Mouse (Mus musculus) forelimb bud, embryonic 11.5 days (tissue): ENCODE measurements at regions not wholly inside any gene's neighbourhood (a gene's known extent, or its start where the extent isn't known, plus 50 kb on each side); places are given as distances from the start of the nearest gene placed in this dataset.
"Not testable (repeated sequence)": the region's sequence is repeated elsewhere in the genome, so short reads cannot be mapped to it uniquely, and the experiment has no call there.

Source experiments
- DNase-seq: peaks from one replicate; pipeline ENCODE4 v3.0.0-alpha.2; 2012; ENCODE audit warnings: low read depth, low spot score

DNA sequence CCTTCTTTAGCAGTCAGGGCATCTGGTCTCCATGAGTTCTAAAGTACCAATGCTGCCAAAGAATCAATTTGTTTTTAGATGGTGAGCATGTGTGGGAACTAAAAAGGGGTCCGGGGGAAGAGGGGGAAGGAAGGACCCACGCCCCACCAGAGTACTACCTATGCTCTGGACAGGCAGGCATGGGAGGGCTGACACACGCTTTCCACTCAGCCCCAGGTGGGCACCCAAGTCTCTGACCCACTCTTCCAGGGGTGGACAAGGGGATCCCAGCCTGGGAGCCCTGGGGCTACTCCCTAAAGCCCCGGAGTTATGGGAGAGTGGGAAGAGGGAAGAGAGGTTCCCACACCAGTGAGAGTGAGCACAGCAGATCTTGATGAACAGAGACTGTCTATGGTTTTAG is 1446.9 kb downstream of the Zfp704 start:
- no peak for DNase-seq

DNA sequence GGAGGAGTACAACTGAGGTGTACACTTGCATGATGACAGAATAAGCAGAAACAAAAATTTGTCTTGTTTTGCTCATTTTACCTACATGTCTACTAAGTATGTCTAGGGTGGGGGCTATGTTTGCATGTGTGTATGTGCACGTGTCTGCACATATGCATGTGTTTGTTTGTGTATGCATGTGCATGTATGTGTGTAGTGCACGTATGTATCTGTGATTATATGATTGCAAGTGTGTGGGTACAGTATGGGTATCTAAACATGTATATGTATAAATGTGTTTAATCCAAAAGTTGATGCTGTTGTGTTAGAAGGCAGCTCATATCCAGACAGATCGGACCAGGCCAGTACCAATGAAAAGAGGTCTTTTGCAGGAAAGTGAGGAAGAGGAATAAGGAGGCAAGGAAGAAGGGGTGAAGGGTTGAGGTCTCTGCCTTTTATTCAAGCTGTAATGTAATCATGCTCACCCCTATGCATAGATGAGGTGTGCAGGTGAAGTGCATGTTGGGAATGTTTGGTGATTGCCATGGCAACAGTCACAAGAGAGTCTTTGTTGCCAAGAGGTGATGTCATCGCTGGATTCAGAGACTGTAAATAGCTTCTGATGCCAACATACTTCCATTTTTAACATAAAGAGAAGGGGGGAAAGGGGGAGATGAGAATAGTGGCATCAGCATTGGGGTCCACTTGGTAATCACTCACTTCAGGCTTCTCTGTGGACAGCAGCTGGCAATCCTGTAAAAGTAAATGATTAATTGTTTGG is 1447.7 kb downstream of the Zfp704 start:
- peak; percentile 23 for DNase-seq

DNA sequence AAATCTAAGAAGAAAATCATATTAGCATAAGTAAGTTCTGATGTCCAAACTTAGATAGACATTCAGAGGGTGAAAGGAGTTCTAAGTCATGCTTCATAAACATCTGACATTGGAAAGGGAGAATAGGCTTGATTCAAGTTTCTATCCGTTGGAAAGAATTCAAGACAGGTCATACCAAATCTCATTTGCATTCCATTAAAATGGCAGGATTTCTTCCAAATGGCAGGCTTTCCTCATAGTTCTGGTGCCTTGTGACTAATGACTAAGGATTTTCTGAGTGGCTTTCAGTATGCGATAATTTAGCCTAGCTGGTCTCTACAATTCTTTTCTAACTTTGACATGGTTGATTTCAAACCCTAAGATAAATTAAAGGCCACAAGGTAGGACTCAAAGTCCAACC is 1466.9 kb downstream of the Zfp704 start:
- DNase-seq = no peak

DNA sequence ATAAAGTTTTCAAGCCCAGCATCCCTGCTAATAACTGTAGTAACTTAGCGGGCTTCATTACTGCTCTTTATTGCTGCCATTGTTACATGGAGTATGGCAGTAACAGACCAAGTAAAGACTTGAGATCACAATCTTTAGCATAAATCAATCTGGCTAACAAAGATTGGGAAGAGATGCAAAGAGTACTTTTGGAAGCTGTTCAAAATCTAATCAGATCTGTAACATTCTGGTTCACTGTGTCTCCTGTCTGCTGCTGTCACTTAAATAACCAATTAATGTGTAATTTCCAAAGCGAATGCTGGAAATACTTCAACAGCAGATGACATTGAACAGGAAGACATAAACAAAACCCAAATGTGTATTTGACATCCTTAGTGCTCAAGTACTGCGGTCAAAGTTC is 1467.7 kb downstream of the Zfp704 start:
- no peak for DNase-seq

DNA sequence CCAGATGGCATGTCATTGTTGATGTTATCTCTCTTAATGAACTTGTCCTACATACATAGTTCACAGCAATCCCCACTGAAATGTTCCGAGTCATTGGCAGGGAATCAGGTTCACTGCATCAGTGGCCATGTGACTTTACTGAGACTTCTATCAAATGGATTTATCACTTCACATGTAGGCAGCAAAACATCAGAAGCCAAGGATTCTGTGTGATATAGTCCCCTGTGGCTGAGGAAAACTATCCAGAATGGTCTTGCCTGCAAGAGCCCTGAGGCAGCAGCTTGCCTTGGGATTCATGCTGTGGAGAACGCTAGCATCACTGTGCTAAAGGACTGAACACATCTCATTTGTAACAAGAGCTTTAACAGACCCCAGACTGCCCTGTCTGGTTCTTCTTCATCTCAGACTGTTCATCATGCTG is 1468.2 kb downstream of the Zfp704 start:
- no peak for DNase-seq

DNA sequence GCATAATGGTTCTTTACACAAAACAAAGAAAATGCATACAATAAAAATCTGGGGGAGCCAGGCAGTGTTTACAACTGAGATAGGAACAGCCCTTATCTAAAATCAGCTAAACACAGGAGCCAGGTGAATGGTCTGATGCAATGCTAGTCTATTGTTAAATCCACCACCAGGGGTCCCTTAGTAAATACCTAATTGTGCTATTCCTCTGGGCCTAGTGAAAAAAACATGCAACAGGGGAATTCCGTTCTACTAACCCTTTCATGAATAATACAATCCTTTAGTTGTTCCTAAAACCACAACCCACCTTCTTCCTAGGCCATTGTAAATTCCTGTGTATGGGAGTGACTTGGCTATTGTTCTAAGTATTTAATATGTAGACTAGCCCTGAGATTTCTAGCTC is 1486.2 kb downstream of the Zfp704 start:
- DNase-seq = not testable (repeated sequence)

DNA sequence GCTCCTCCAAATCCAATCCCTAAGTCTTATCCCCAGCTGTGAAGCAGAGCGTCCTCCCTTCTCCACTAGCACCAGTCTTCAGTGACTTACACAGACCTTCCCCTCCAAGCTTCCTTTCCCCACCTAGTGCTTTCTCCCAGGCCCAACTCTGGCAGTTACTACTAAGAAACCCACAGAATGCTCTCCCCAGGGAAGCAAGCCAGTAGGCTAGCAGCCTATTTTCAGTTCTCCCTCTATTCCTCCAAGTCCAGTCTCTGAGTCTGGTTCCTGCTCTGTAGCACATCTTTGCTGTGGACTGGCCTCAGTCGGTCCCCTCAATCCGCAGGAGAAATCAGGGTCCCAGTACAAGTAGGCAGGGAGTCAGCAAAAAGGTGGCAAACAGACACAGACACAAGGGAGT is 1486.7 kb downstream of the Zfp704 start:
- DNase-seq = no peak

DNA sequence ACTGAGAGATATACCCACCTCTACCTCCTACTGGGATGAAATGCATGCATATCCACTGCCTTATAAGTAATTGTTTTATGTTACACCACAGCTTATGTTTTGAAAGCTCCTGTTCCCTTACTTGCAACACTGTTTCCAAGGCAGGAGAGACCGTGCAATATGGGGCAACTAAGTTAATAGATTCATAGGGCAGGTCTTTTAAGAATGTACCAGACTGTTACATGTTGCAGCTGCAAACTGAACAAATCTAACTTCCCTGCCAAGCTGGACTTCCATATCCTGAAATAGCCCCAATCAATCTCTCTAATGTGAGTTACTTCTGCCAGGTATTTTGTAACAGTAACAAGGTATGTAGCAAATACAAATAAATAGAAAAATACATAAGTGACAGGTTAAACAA is 1478.0 kb upstream of the 1700008P02Rik start:
- no peak for DNase-seq

DNA sequence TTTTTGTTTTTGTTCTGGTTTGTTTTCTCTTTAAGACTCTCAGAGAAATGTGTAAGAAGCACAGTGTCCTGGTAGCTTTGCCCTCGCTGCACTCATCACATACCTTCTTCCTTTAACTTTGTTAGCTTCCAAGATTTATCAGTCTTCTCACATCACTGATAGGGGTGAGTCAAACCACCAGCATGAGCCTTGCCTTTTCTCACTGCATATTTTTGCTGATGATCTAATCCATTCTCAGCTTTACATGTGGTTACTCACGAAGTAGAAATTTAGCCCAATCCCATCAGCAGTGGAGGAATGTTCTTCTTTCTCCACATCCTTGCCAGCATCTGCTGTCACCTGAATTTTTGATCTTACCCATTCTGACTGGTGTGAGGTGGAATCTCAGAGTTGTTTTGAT is 1464.5 kb upstream of the 1700008P02Rik start:
- DNase-seq = no peak

DNA sequence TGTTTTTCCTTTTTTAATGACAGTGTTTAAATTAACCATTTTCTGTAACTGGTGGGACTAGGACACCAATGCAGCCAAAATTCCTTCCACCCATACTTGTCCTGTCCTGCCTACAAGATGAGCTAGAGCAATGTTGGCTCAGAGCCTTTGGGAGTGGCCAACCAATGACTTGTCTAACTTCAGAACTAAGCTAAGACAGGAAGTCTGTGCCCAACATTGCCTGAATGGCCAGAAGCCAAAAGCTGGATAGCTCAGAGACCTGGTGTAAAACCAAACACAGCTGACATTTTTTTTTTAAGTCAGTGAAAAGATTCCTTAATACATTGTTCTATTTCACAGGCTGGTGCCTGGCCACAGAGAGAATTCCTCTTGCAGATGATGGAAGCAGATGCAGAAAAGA is 1433.5 kb upstream of the 1700008P02Rik start:
- no peak for DNase-seq

DNA sequence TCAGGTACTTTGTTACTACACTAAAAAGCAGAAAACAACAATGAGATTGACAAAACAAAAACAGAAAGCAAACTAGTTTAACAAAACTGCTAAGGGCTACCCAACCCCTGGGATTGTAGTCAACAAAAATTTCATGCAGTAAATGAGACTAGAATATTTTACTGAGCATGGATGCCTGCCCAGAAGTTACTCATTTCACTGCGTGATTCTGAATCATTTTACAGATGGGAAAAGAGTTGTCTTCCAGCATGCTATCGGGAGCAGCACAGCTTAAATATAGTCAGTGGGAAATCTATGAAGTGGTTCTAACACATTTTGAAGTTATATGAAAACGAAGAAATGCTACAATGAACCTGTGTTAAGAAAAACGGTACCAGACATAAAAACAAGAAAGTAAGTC is 1430.9 kb upstream of the 1700008P02Rik start:
- DNase-seq = no peak

DNA sequence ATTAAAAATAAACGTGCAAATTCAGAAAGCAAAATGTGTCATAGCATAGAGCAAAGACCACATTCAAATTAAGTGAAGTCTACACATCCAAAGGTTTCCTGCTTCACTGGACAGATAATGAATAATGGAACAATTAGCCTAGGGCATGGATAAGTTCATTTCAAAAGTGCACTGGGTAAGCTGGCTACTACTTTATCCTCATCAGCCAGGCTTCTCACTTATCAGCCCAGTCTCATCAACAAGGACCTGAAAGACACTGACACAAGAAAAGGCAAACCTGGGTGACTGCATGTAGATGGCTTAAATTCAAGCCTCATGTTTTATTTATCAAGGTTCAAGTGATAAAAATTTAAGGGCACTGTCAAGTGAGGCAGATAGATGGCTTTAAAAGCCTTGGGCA is 1429.5 kb upstream of the 1700008P02Rik start:
- DNase-seq = no peak

DNA sequence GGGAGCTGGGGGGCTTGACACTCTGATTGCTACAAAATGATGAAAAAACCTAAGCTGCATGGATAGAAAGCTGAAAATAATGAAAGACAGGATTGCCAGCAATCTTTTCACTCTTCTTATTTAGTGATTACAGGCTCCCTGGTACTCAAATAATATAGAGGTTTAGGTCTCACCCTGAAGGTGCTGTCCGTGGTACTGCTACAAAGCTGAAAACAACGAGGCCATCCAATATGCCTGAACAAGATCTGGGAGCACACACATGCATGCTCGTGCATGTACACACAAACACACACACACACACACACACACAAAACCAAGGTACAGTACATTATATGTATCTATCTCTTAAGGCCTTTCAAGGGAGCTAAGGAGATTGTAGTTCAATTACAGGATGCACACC is 1426.1 kb upstream of the 1700008P02Rik start:
- DNase-seq = peak; percentile 42

DNA sequence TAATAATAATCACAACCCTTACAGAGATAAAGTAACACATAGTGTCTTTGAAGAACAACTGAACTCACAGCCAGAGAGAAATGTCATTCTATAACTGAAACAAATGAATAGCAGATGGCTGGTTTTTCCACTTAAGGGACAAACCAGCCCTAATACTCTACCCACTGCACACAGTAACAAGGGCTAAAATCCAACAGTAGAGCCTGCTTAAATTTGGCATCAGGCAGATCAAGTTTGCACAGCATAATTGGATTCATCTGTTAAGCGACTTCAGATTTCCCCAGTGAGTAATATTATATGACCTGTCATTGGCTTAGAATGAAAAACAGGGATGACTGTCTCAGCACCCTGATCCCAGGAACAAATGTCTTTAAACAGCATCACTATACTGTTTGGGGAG is 1416.5 kb upstream of the 1700008P02Rik start:
- DNase-seq = peak; percentile 49

DNA sequence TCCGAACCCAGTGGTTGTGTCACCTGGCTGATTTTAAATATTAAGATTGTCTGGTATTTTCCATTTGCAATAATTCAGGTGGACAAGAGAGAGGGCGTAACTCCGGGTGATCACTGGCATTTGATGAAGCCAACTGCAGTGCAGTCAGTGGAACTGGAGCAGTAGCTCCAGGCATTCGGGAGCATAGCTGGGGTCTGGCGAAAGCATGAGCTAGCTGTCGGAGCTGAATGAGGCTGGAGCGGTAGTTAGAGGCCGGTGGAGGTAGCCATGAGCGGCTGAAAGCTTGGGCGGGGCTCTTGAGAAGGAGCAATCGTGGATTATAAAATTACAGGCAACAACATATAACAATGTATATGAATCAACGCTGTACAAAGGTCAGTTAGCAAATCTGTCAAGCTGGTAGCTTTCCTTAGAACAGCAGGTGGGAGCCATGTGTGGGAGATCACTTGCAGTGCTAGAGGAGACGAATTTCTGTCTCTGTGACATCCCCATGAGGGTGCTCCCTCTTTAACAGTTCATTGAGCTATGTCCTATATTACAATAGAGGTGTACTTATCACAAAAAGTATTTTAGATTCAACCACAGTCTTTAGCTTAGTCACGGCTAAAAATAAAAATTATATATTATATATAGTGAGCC is 1415.0 kb upstream of the 1700008P02Rik start:
- no peak for DNase-seq

DNA sequence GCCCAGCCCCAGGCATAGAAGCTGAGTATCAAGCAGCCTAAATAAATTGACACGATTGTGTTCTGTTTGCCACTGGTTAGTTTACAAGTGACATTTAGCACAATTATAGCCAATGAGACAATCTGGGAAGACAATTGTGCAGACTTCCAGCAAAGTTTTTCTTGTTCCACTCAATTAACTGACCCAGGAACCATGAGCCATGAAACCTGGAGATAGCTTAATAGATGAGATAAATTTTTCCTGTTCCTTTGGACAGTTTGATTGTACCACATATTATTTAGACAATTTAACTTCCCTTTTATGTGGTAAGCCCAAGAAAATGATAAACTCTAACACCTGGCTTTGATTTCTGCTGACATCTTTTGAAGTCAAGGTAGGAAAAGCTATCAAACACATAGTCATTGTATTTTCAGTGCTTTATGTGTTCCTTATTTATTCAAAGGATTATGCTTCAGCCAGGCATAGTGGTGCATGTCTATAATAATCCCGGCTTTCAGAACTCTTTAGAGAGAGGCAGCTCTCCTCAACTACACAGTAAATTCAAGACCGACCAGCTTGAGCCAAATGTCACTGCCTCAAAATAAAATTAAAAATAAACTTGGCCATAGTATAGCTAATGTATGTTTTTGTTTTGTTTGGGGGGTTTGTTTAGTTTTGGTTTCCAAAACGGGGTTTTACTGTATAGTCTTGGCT is 1406.2 kb upstream of the 1700008P02Rik start:
- no peak for DNase-seq

DNA sequence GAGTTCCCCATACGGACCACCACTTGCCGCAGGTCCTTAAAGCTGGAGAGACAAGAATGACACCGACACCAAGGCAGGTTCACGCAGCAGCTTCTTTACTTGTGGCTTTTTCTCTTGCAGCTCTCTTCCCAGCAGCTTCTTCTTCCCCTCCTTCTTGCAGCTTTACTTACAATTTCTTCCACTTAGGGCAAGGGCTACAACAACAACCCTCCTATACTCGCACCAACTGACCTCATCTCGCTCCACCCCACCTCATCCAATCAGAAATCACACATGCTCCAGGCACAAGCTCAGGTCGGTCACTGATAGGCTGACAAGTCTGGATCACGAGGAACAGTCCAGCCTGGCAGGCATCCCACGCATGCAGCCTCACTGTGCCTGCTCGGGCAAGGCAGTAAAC is 1402.4 kb upstream of the 1700008P02Rik start:
- no peak for DNase-seq

DNA sequence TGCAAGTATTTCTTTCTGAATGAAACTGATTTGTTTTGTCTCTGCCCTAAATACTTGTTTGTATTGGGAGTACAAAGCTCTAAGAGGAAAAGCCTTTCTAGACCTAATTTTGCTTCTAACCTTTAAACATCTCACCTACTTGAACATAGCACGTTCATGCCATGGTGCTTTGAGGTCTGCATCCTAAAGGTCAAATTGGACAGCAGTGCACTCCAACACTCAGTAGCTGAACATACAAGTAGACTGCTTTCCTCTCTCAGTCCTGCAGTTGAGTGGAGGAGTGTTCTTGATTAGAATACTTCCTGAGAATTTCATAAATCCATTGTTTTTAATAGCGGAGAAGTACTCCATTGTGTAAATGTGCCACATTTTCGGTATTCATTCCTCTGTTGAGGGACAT is 1397.2 kb upstream of the 1700008P02Rik start:
- DNase-seq = no peak

DNA sequence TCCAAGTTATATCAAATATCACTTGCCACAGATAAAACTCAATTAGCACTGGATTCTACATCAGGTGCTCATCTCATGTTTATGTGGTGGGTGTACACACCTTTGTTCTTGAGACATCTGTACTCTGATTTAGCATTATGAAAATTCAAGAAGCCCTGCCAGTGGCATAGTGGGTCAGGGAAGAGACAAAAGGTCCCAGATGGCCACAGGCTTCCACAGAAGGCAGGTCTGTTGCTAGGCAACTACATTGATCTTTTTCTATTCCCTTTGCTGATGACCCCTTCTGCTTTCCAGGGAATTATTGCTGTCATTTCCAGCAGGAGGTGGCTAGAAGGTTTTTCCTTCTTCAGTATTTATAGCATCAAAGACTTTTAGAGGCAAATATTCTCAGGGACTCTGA is 1396.7 kb upstream of the 1700008P02Rik start:
- DNase-seq = no peak

DNA sequence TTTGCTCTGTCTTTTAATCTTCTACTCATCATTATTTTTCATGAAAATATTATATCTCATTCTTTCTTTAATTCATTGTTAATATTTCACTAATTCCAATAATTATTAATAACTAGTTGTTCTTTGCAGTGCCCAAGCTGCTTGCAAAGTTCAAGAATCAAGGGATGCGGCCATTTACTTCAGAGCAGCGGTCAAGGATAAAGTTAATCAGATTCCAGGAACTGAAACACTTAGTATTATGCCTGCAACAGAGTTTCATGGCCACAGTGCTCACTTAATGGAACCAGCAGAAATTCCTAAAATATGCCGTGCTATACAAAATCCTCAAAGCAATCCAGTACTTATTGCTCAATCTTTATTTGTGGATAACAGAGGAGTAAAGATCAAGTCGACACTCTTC is 1389.7 kb upstream of the 1700008P02Rik start:
- no peak for DNase-seq

DNA sequence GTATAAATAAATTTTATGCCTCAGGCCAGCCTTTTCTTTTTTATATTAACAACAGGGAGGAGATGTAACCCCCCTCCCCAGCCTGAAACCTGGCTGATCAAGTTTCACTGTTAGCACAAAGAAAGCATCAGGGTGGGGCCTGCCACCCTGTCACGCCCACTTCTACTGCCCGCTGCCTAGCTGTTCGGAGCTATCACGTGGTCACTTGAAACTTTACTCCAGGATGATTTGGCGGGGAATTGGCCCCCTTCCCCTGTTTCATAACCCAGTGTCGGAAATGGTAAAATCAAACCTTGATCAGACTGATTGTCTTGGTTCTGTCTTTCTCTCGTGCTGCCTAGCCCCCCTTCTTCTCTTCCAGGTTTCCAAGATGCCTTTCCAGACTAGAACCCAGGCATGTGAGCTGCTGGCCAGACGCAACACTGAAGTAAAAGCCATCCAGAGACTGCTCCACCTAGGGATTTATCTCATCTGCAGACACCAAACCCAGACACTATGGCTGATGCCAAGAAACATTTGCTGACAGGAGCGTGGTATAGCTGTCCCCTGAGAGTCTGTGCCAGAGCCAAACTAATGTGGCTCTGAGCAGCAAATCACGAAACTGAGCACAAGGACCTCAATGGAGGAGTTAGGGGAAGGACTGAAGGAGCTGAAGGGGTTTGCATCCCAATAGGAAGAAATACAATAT is 1386.6 kb upstream of the 1700008P02Rik start:
- DNase-seq = no peak

DNA sequence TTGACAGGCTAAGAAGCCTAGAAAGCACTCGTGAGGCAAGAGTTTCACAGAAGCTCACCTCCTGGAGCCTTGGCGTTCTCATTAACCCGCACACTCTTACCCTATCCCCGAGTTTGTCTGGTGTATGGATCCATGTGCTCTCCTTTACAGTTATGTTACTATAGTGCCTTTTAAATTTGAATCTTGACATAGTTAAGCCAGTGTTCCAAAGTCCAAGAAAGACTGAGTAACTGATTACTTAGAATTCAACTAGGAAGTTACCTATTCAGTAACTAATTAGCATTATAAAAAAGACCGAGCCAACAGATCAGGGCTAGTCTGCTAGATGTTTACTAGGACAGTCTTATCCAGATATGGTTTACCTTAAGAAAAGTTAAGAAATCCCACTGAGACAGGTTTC is 1386.0 kb upstream of the 1700008P02Rik start:
- no peak for DNase-seq
